Mouse (Mus musculus) MEL (cell line): ENCODE measurements around the gene Dgkg.

Experiments used
- CHD2 ChIP-seq: IDR thresholded peaks from 2 replicates; pipeline ENCODE4 v1.6.1; 2011; ENCODE audit warnings: low read length, improper control_type of control experiment
- CTCF ChIP-seq, 3 experiments: IDR thresholded peaks in 2 of 3; conservative IDR thresholded peaks in 1 of 3; 2 replicates each; pipeline ENCODE4 v1.5.1; 2011 to 2012; ENCODE audit warnings: low read length in 3 of 3, low read depth in 2 of 3, mild to moderate bottlenecking in 2 of 3, improper control_type of control experiment in 1 of 3, inconsistent platforms in 1 of 3, mixed read lengths in 1 of 3, moderate library complexity in 1 of 3; ENCODE audit not compliant: control insufficient read depth in 1 of 3, insufficient read depth in 1 of 3, poor library complexity in 1 of 3, severe bottlenecking in 1 of 3
- EP300 ChIP-seq, 2 experiments: IDR thresholded peaks; 2 replicates each; pipeline ENCODE4 v1.6.1; 2011; ENCODE audit warnings: improper control_type of control experiment in 2 of 2, low read length in 2 of 2, low read depth in 1 of 2, mild to moderate bottlenecking in 1 of 2
- ETS1 ChIP-seq: IDR thresholded peaks from 2 replicates; pipeline ENCODE4 v1.6.1; 2012; ENCODE audit warnings: low read depth, mild to moderate bottlenecking, inconsistent platforms, low read length, improper control_type of control experiment, moderate library complexity
- HCFC1 ChIP-seq: IDR thresholded peaks from 2 replicates; pipeline ENCODE4 v1.6.1; 2012; ENCODE audit warnings: low read depth, mild to moderate bottlenecking, inconsistent platforms, low read length, improper control_type of control experiment, moderate library complexity
- MYB ChIP-seq: IDR thresholded peaks from 2 replicates; pipeline ENCODE4 v1.6.1; 2011; ENCODE audit warnings: mild to moderate bottlenecking, low read depth, low read length, improper control_type of control experiment
- NELFE ChIP-seq: IDR thresholded peaks from 2 replicates; pipeline ENCODE4 v1.6.1; 2011; ENCODE audit warnings: low read depth, low read length, improper control_type of control experiment
- POLR2A ChIP-seq, 2 experiments: IDR thresholded peaks; 2 replicates each; pipeline ENCODE4 v1.6.1; 2011 to 2012; ENCODE audit warnings: low read length in 2 of 2, mild to moderate bottlenecking in 2 of 2, control low read depth in 1 of 2, improper control_type of control experiment in 1 of 2, low read depth in 1 of 2, moderate library complexity in 1 of 2; ENCODE audit not compliant: control insufficient read depth in 1 of 2, insufficient read depth in 1 of 2, poor library complexity in 1 of 2
- RAD21 ChIP-seq: IDR thresholded peaks from 2 replicates; pipeline ENCODE4 v1.6.1; 2011; ENCODE audit warnings: mild to moderate bottlenecking, low read depth, low read length, improper control_type of control experiment
- SMC3 ChIP-seq: IDR thresholded peaks from 2 replicates; pipeline ENCODE4 v1.6.1; 2011; ENCODE audit warnings: low read depth, low read length, improper control_type of control experiment

- TF ChIP-seq EP300 (IDR thresholded peaks at IDR 0.05; ENCODE audit: low read depth in 1 of 2, low read length in 2 of 2) = no peak
- TF ChIP-seq POLR2A (IDR thresholded peaks at IDR 0.05; ENCODE audit: control insufficient read depth in 1 of 2, insufficient read depth in 1 of 2, low read depth in 1 of 2, low read length in 2 of 2, poor library complexity in 1 of 2) = no peak
- no peak for TF ChIP-seq MYB
- TF ChIP-seq CTCF (IDR thresholded peaks at IDR 0.05 in 2 of 3, conservative IDR thresholded peaks at IDR 0.05 in 1 of 3; ENCODE audit: control insufficient read depth in 1 of 3, insufficient read depth in 1 of 3, low read depth in 2 of 3, low read length in 3 of 3, poor library complexity in 1 of 3, severe bottlenecking in 1 of 3) = no peak
- TF ChIP-seq ETS1 = no peak
- TF ChIP-seq CHD2 = no peak
- TF ChIP-seq HCFC1 = no peak
- TF ChIP-seq RAD21 = no peak
- no peak for TF ChIP-seq NELFE
- no peak for TF ChIP-seq SMC3
These were observed 214.8 kb downstream of the Dgkg start for GRCm38 (mm10) chr16:22442202-22442601.
